Mouse (Mus musculus): Measurements from ENCODE around the gene Apol10a.
A peak's percentile ranks its signal among the peaks of the same experiment; 100 is the strongest.
"Not testable (repeated sequence)": the region's sequence is repeated elsewhere in the genome, so short reads cannot be mapped to it uniquely, and the experiment has no call there.

The Apol10a gene

GRCm38 (mm10) chr15:77476693-77477092, at the start of gene Apol10a:
Gene Apol10a (plus strand): TSS chr15:77477047.
- not testable (repeated sequence) for DNase-seq

DNA sequence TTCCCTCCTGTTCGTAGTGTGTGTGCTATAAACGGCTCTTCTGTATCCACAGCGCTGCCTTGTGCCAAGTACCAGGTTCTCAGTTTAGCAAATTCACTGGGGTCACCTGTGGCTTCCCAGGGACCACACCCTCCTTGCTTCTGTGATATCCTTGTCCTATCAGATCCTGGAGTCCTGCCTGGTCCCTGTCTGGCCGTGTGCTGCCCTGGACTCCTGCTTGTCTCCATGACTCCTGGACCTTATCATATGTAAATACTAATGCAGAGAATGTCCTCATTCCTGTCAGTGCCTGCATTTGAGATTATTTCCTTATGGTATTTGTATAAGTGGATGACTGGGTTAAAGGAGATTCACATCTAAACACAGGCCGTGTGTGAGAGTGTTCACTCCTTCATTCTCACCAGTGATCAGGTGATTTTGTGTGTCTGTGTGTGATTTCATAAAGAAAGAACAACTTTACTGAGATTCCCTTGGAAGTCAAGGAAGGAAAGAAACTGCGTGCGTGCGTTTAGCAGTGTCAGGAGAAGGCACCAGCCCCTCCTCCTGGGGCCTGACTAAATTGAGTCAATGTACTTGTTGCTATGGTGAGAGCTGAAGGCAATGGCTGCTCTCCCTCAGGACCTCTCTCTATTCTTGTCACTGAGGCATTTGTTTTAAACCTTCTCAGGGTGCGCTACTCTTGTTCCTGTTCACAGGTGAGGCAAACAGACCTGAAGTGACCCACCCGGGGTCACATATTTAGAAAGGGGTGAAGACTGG, 48.0 kb upstream of the Apol10a start:
- not testable (repeated sequence) for DNase-seq

- DNase-seq = peak; percentile 38
Observed at GRCm38 (mm10) chr15:77444746-77445145, 32.1 kb upstream of the Apol10a start.

- not testable (repeated sequence) for DNase-seq
Observed at GRCm38 (mm10) chr15:77445668-77446067, 31.2 kb upstream of the Apol10a start.

DNA sequence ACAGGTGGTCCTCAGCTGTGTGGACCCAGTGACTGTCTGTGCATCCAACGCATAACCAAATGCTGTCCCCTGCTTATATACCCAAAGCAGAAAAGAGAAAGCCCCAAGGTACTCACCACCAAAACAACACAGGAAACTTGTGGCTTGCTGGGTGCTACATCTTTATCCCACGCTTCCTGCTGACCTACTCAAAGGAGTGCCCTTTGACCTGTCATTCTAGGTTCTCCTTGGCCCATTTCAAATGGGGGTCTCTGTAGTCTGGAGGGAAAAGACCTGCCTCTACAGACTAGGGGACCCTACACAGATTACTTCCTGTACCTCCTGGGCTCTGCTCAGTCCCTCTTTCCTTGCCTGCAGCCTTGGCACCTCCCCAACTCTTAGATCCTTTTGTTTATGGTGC, 29.5 kb upstream of the Apol10a start, which contains the start of gene Apol7b:
TSS of gene Apol7b (minus strand) at position 101 of the 400 bp plus-strand sequence.
- DNase-seq = not testable (repeated sequence)

GRCm38 (mm10) chr15:77449927-77450326, 26.9 kb upstream of the Apol10a start:
- DNase-seq = peak; percentile 11

DNA sequence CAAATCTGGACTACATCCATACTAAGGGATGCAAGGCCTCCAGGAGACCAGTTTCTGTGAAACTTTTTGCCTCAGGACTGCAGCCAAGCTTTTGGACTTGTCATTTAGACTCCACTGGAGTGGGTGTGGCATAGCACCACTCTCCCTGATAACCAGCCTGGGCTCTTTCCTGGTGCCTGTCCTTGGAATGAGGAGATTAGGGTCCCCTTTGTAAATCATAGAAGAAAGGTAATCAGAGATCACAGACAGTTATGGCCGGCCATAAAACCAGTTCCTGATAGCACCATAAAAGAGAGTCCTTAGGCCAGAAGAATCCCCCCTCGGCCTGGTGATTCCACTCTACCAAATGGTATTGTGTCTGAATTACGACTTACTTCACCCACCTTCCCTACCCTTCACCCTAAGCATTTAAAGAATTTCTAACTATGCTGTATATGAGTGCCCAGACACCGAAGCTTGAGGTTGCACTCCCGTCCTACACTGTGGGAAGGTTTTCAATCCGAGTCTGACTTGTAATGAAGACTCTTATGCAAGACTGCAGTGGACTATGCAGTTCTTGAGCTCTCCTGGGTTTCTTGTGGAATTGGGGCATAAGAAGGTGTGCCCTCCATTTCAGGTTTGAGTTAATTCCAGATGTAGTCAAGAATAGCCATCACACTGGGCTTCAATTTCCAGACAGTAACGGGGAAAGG, 2.0 kb upstream of the Apol10a start:
- not testable (repeated sequence) for DNase-seq

DNA sequence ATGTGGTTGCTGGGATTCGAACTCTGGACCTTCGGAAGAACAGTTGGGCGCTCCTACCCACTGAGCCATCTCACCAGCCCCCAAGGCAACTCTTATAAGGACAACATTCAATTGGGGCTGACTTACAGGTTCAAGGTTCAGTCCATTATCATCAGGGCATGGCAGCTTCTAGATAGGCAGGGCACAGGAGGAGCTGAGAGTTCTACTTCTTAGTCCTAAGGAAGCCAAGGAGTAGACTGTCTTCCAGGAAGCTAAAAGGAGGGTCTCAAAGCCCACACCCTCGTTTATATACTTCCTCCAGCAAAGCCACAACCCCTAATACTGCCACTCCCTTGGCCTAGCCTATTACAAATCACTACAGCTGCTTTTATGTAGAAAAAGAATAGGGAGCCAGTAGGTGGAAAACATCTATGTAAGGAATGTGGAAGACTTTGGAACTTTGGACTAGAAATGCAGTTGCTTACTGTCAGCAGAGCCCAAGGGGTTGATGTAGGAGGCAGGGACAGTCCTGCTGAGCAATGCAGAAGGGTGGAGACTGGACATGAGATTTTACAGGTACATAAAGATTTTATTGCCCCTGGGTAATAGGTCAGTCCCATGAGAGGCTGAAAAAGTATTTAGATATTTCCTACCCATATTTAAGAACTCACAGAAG, 5.4 kb downstream of the Apol10a start:
- DNase-seq = no peak

GRCm38 (mm10) chr15:77493181-77493580, 16.3 kb downstream of the Apol10a start:
- not testable (repeated sequence) for DNase-seq

- not testable (repeated sequence) for DNase-seq
Observed at GRCm38 (mm10) chr15:77494694-77495093, 17.8 kb downstream of the Apol10a start.

DNA sequence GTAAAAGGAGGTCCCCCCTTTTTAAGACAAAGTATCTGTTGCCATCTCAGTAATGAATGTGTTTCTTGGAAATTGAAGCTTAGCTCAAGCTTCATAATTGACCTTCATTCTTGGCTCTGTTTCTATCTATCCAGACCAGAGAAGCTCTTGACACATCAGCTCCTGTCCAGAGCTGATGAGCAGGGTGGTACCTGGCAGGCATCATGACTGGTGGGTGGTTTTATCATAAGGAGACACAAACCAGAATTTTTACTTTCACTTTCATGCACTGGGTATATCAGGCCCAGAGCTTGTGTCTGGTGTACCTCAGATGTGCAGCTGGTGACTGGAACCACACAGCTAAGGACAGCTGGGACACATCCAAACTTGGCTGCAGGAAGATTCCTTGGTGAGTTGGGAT, 31.1 kb downstream of the Apol10a start, which contains the start of gene Apol11a:
TSS of gene Apol11a (plus strand) at position 306 of the 400 bp plus-strand sequence.
- DNase-seq = not testable (repeated sequence)

- not testable (repeated sequence) for DNase-seq
Observed at GRCm38 (mm10) chr15:77520596-77520995, 43.7 kb downstream of the Apol10a start.

- DNase-seq = peak; percentile 5
Observed at GRCm38 (mm10) chr15:77523186-77523843, 46.5 kb downstream of the Apol10a start.

GRCm38 (mm10) chr15:77533216-77533615, 56.4 kb downstream of the Apol10a start, which contains the start of gene Apol7c:
Gene Apol7c (minus strand): TSS chr15:77533316.
- no peak for DNase-seq

DNA sequence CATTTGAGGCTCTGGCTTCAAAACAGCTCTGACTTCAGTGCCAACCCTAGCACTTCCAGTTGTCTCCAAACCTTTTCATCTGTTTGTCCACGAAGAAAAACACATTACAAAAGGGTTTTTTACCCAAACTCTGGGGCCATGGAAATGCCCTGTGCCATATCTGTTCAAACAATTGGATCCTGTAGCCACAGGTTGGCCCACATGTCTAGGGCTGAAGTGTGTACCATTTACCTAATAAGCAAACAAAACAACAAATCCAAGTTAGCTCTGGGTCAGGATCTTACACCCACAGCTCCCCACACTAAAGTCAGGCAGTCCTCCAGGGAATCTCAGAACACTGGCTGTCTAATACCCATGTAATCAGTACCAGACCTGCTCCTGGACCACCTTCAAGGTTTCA, 62.4 kb downstream of the Apol10a start:
- not testable (repeated sequence) for DNase-seq

Data from right cerebral cortex, adult 18-20 months (tissue).